Mouse (Mus musculus) intestine, embryonic 15.5 days (tissue): ENCODE measurements around the gene Reps1. TPM values are rescaled to one million over a fixed set of nuclear protein-coding genes. Genes with fewer than 3 reads are reported as not detected.

Source experiments
- ATAC-seq: fragments of 200-750 bp; cut with Nextera tagmentation; 2 replicates; pipeline ENCODE4 v1.8.0; 2017; ENCODE audit warnings: moderate TSS enrichment, moderate library complexity
- H3K27ac ChIP-seq: fragments of 300-500 bp; sonication (generic); 2 replicates; pipeline ENCODE4 v1.5.1; 2015; ENCODE audit warnings: mild to moderate bottlenecking, inconsistent platforms
- H3K27me3 ChIP-seq: fragments of 300-500 bp; sonication (generic); replicated peaks from 2 replicates; pipeline ENCODE4 v1.6.1; 2015; ENCODE audit warnings: inconsistent platforms
- H3K36me3 ChIP-seq: fragments of 300-500 bp; sonication (generic); 2 replicates; pipeline ENCODE4 v1.6.1; 2015; ENCODE audit warnings: inconsistent platforms
- H3K4me1 ChIP-seq: fragments of 300-500 bp; sonication (generic); replicated peaks from 2 replicates; pipeline ENCODE4 v1.6.1; 2015; ENCODE audit warnings: inconsistent platforms
- H3K4me2 ChIP-seq: fragments of 300-500 bp; sonication (generic); replicated peaks from 2 replicates; pipeline ENCODE4 v1.6.1; 2015; ENCODE audit warnings: mild to moderate bottlenecking, inconsistent platforms
- H3K4me3 ChIP-seq: fragments of 300-500 bp; sonication (generic); replicated peaks from 2 replicates; pipeline ENCODE4 v1.5.1; 2015; ENCODE audit warnings: inconsistent platforms
- H3K9ac ChIP-seq: fragments of 300-500 bp; sonication (generic); 2 replicates; pipeline ENCODE4 v1.6.1; 2015; ENCODE audit warnings: inconsistent platforms
- H3K9me3 ChIP-seq: fragments of 300-500 bp; sonication (generic); 2 replicates; pipeline ENCODE4 v1.6.1; 2016; ENCODE audit warnings: inconsistent platforms
- WGBS: fragments of 180-500 bp; shearing (Covaris S2); methylation state at CpG from one replicate; pipeline ENCODE4 v1.1.7; 2015; 5-methylcytosine and 5-hydroxymethylcytosine counted together
- polyA plus RNA-seq: library from polyadenylated mRNA; unstranded; fragments of >200 nt; fragmentation: Nextera tagmentation; extraction: Ambion mirVana; gene quantifications from 2 replicates; pipeline ENCODE4 v1.2.1, GENCODE M21; 2015

Reps1 gene
- 14.8 and 15.1 TPM in 2 replicates for polyA plus RNA-seq

GRCm38 (mm10) chr10:18055696-18056390 lies at the start of gene Reps1:
TSS of gene Reps1 (plus strand) at chr10:18055861.
- H3K9ac ChIP-seq, result peak within 1 kb of the TSS; percentile 96
- H3K9me3 ChIP-seq, result no peaks in the 10 kb centered on the region
- peaks cover 13% of the 10 kb centered on the region; the same call in 1 of the 2 replicates for H3K4me1 ChIP-seq
- H3K27ac ChIP-seq, result peak within 1 kb of the TSS; percentile 92
- H3K27me3 ChIP-seq, result no peaks in the 10 kb centered on the region
- no peaks in the 10 kb centered on the region for H3K36me3 ChIP-seq
- H3K4me2 ChIP-seq, result peak within 1 kb of the TSS; percentile 85
- under 1% methylated on average over 83 of the region's 90 CpGs for WGBS
- H3K4me3 ChIP-seq, result peak within 1 kb of the TSS; percentile 97
- ATAC-seq, result peak; percentile 84

- Histone ChIP-seq H3K4me2 (no peak overlapping the region), H3K4me3 (no peak overlapping the region), H3K9me3 (no peaks in the 10 kb centered on the region), H3K27me3 (no peaks in the 10 kb centered on the region), H3K27ac (no peak overlapping the region), H3K36me3 (peaks cover 3% of the 10 kb centered on the region; the same call in 1 of the 2 replicates), H3K9ac (no peak overlapping the region), H3K4me1 (no peaks in the 10 kb centered on the region)
- 93% methylated on average over 1 of the region's 1 CpGs for WGBS
- ATAC-seq, result no peak
Measured at GRCm38 (mm10) chr10:18006756-18007155, 48.9 kb upstream of the Reps1 start.

GRCm38 (mm10) chr10:18007243-18007642 lies 48.4 kb upstream of the Reps1 start:
- Histone ChIP-seq H3K4me3 (no peak overlapping the region), H3K9me3 (no peaks in the 10 kb centered on the region), H3K27me3 (no peaks in the 10 kb centered on the region), H3K4me1 (no peaks in the 10 kb centered on the region), H3K9ac (no peak overlapping the region), H3K27ac (no peak overlapping the region), H3K36me3 (peaks cover 3% of the 10 kb centered on the region; the same call in 1 of the 2 replicates), H3K4me2 (no peak overlapping the region)
- ATAC-seq, result no peak
- 89% methylated on average over 3 of the region's 3 CpGs for WGBS

GRCm38 (mm10) chr10:18008118-18008517 lies 47.5 kb upstream of the Reps1 start:
- H3K27me3 ChIP-seq, result no peaks in the 10 kb centered on the region
- H3K4me2 ChIP-seq, result no peak overlapping the region
- no peak for ATAC-seq
- H3K27ac ChIP-seq, result no peak overlapping the region
- H3K9me3 ChIP-seq, result no peaks in the 10 kb centered on the region
- H3K9ac ChIP-seq, result no peak overlapping the region
- H3K4me3 ChIP-seq, result no peak overlapping the region
- peaks cover 3% of the 10 kb centered on the region; the same call in 1 of the 2 replicates for H3K36me3 ChIP-seq
- H3K4me1 ChIP-seq, result no peaks in the 10 kb centered on the region

GRCm38 (mm10) chr10:18009744-18010143 lies 45.9 kb upstream of the Reps1 start:
- no peak for ATAC-seq
- Histone ChIP-seq H3K9ac (no peak overlapping the region), H3K4me2 (no peak overlapping the region), H3K4me1 (no peaks in the 10 kb centered on the region), H3K27me3 (no peaks in the 10 kb centered on the region), H3K36me3 (peaks cover 8% of the 10 kb centered on the region; the same call in 1 of the 2 replicates), H3K27ac (no peak overlapping the region), H3K9me3 (no peaks in the 10 kb centered on the region), H3K4me3 (no peak overlapping the region)
- WGBS, result 85% methylated on average over 1 of the region's 1 CpGs

- no peak overlapping the region for H3K4me3 ChIP-seq
- H3K4me2 ChIP-seq, result no peak overlapping the region
- H3K9ac ChIP-seq, result no peak overlapping the region
- H3K27ac ChIP-seq, result no peak overlapping the region
- H3K36me3 ChIP-seq, result peaks cover 8% of the 10 kb centered on the region; the same call in 1 of the 2 replicates
- no peaks in the 10 kb centered on the region for H3K27me3 ChIP-seq
- ATAC-seq, result no peak
- 84% methylated on average over 5 of the region's 5 CpGs for WGBS
- H3K9me3 ChIP-seq, result no peaks in the 10 kb centered on the region
- no peaks in the 10 kb centered on the region for H3K4me1 ChIP-seq
Measured at GRCm38 (mm10) chr10:18011761-18012160, 43.9 kb upstream of the Reps1 start.

GRCm38 (mm10) chr10:18020443-18020842 lies 35.2 kb upstream of the Reps1 start:
- H3K27ac ChIP-seq, result no peak overlapping the region
- H3K4me3 ChIP-seq, result no peak overlapping the region
- WGBS, result 85% methylated on average over 7 of the region's 7 CpGs
- H3K9me3 ChIP-seq, result no peaks in the 10 kb centered on the region
- H3K4me2 ChIP-seq, result no peak overlapping the region
- H3K27me3 ChIP-seq, result no peaks in the 10 kb centered on the region
- H3K4me1 ChIP-seq, result no peaks in the 10 kb centered on the region
- ATAC-seq, result no peak
- no peak overlapping the region for H3K9ac ChIP-seq
- peaks cover 3% of the 10 kb centered on the region; the same call in 1 of the 2 replicates for H3K36me3 ChIP-seq

GRCm38 (mm10) chr10:18020846-18021245 lies 34.8 kb upstream of the Reps1 start:
- H3K27me3 ChIP-seq, result no peaks in the 10 kb centered on the region
- no peaks in the 10 kb centered on the region for H3K4me1 ChIP-seq
- no peak overlapping the region for H3K4me2 ChIP-seq
- H3K27ac ChIP-seq, result no peak overlapping the region
- H3K9me3 ChIP-seq, result no peaks in the 10 kb centered on the region
- WGBS, result 83% methylated on average over 1 of the region's 1 CpGs
- no peak overlapping the region for H3K9ac ChIP-seq
- ATAC-seq, result no peak
- H3K4me3 ChIP-seq, result no peak overlapping the region
- H3K36me3 ChIP-seq, result peaks cover 3% of the 10 kb centered on the region; the same call in 1 of the 2 replicates

GRCm38 (mm10) chr10:18021576-18022311 lies 33.9 kb upstream of the Reps1 start:
- WGBS, result 35% methylated on average over 14 of the region's 14 CpGs
- H3K9ac ChIP-seq, result peak overlapping the region; percentile 86
- H3K4me3 ChIP-seq, result peak overlapping the region; percentile 74
- peaks cover 3% of the 10 kb centered on the region; the same call in 1 of the 2 replicates for H3K36me3 ChIP-seq
- peak overlapping the region; percentile 56 for H3K4me2 ChIP-seq
- peak; percentile 5; the same call in 1 of the 2 replicates for ATAC-seq
- H3K27ac ChIP-seq, result peak overlapping the region; percentile 98
- H3K9me3 ChIP-seq, result no peaks in the 10 kb centered on the region
- H3K4me1 ChIP-seq, result no peaks in the 10 kb centered on the region
- no peaks in the 10 kb centered on the region for H3K27me3 ChIP-seq

GRCm38 (mm10) chr10:18022312-18022711 lies 33.3 kb upstream of the Reps1 start:
- WGBS, result under 1% methylated on average over 21 of the region's 21 CpGs
- peak; percentile 83 for ATAC-seq
- Histone ChIP-seq H3K4me2 (peak overlapping the region; percentile 56), H3K9ac (peak overlapping the region; percentile 86), H3K36me3 (no peaks in the 10 kb centered on the region), H3K9me3 (no peaks in the 10 kb centered on the region), H3K27ac (peak overlapping the region; percentile 98), H3K4me1 (no peaks in the 10 kb centered on the region), H3K27me3 (no peaks in the 10 kb centered on the region), H3K4me3 (peak overlapping the region; percentile 74)

- WGBS, result under 1% methylated on average over 37 of the region's 37 CpGs
- no peaks in the 10 kb centered on the region for H3K9me3 ChIP-seq
- ATAC-seq, result peak; percentile 97
Measured at GRCm38 (mm10) chr10:18022741-18023347, 32.8 kb upstream of the Reps1 start, which contains the start of gene Abracl. TSS of gene Abracl (minus strand) at chr10:18023288.

GRCm38 (mm10) chr10:18034408-18034807 lies 21.3 kb upstream of the Reps1 start:
- Histone ChIP-seq H3K4me1 (no peaks in the 10 kb centered on the region), H3K4me3 (no peak overlapping the region), H3K9ac (no peak overlapping the region), H3K36me3 (no peaks in the 10 kb centered on the region), H3K27ac (no peak overlapping the region), H3K27me3 (no peaks in the 10 kb centered on the region), H3K4me2 (no peak overlapping the region), H3K9me3 (no peaks in the 10 kb centered on the region)
- 86% methylated on average over 4 of the region's 4 CpGs for WGBS
- no peak for ATAC-seq

More at GRCm38 (mm10) chr10:18022741-18023347, 32.8 kb upstream of the Reps1 start, which contains the start of gene Abracl:
- H3K27ac ChIP-seq, result peak within 1 kb of the TSS; percentile 98
- H3K4me3 ChIP-seq, result peak within 1 kb of the TSS; percentile 74
- no peaks in the 10 kb centered on the region for H3K36me3 ChIP-seq
- H3K4me1 ChIP-seq, result no peaks in the 10 kb centered on the region
- H3K4me2 ChIP-seq, result peak within 1 kb of the TSS; percentile 56
- peak within 1 kb of the TSS; percentile 86 for H3K9ac ChIP-seq
- H3K27me3 ChIP-seq, result no peaks in the 10 kb centered on the region
